Mouse (Mus musculus) brain, embryonic 14.5 days (tissue): ENCODE measurements at regions not wholly inside any gene's neighbourhood (a gene's known extent, or its start where the extent isn't known, plus 50 kb on each side); places are given as distances from the start of the nearest gene placed in this dataset.

Source experiments
- CTCF ChIP-seq: fragments of 200-500 bp; IDR thresholded peaks from 2 replicates; pipeline ENCODE4 v1.5.1; 2012; ENCODE audit warnings: inconsistent platforms, mild to moderate bottlenecking, moderate library complexity, borderline replicate concordance; ENCODE audit not compliant: insufficient read depth, insufficient read length; ENCODE audit errors: extremely low read depth
- POLR2A ChIP-seq: fragments of 200-500 bp; IDR thresholded peaks from 2 replicates; pipeline ENCODE4 v1.6.1; 2012; ENCODE audit warnings: mild to moderate bottlenecking, inconsistent platforms, borderline replicate concordance; ENCODE audit not compliant: poor library complexity, insufficient read depth, insufficient read length, severe bottlenecking; ENCODE audit errors: extremely low read depth

- TF ChIP-seq POLR2A (no peak), CTCF (no peak)
Observed at GRCm38 (mm10) chr7:51783070-51783776, 78.6 kb upstream of the Gas2 start.
